Mouse (Mus musculus): ENCODE data around the gene Serpinb9. TPM values are rescaled to one million over a fixed set of nuclear protein-coding genes. Genes with fewer than 3 reads are reported as not detected.

Gene Serpinb9
- total RNA-seq (2021) (10 to 100 TPM; 19.0 to 19.4 TPM), polyA plus RNA-seq (2012; rRNA removed) (3.0 TPM in 2 replicates)
- long read RNA-seq, transcript Serpinb9-201 (7 exons, 3,397 nt): major isoform, 18 of 18 reads
- long read RNA-seq, partial matches to known transcripts: 0 of 18 reads
- long read RNA-seq, other reads (novel, unspliced or antisense): 0 of 18 reads

DNA sequence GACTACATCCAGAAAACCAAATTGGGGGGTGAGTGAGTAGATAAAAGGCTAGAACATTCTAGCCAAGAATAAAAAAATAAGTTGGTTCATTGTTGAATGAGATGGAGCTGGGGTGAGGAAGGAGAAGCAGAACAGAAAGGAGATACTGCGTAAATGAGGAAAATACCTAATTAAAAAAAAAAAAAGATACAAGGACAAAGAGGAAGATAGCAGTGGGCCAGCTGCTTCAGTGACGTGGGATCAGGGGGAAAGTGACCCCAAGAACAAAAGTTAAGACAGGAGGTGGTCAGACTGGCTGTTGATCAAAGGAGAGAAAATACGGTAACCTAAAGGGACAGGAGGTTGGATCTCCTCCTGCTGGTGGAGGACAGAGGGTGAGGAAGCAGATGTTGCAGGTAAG lies at the start of gene Serpinb9:
Gene Serpinb9, plus strand, starts transcription at position 301 of the 400 bp plus-strand sequence.
- DNase-seq: no peak

DNA sequence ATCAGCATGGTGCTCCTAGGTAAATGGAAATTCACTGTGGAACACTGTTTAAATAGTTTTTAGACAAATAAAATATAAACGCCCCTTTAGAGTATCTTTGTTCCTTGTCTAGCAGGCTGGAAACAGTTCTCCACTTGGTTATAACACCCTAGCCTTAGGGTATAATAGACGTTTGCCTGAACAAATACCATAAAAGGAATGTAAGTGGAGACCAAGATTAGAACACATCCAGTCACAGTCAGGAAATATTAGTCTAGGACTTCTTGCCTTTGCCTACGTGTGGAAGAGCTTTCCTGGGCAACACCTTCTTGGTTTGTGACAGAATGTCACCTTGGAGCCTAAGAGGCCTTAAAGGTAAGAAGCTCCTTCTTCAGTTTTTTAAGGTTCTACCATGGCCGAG lies 46.5 kb upstream of the Serpinb9 start:
- DNase-seq: no peak

DNA sequence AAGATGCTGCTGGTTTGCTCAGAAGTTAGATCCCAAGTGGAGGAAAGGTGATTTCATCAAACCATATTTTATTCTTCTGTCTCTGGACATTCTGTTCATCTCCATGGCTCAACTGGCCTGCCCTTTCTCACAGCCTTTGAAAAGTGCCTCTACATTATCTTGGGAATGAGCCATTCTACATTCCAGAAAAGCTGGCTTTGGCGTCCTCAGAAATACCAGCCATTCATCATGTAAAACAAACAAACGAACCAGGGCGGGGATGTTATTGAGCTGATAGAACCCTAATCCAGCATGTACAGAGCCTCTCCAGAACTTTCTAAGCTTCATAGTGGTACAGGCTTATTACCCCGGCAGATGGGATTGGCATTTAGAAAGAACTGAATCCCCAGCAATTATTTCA lies 45.1 kb upstream of the Serpinb9 start:
- DNase-seq: peak; percentile 42

DNA sequence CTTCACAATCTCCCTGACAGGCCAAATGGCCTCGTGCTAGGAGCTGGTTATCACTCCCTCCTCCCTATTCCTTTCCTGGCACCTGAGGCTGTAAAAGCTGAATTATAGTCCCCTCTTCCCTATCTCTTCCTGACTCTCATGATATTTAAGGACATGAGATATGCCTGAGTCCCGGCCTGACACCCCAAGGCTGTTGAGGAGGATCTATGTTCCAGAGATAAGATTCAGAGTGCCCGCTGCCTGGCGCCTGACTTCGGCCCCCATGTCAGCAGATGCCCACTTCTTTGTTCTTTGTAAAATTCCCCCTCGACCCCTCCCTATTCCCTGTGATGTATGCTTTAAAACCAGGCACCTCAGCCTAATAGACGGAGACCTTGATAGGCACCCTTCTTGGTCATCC lies 44.5 kb upstream of the Serpinb9 start:
- peak; percentile 77 for DNase-seq

DNA sequence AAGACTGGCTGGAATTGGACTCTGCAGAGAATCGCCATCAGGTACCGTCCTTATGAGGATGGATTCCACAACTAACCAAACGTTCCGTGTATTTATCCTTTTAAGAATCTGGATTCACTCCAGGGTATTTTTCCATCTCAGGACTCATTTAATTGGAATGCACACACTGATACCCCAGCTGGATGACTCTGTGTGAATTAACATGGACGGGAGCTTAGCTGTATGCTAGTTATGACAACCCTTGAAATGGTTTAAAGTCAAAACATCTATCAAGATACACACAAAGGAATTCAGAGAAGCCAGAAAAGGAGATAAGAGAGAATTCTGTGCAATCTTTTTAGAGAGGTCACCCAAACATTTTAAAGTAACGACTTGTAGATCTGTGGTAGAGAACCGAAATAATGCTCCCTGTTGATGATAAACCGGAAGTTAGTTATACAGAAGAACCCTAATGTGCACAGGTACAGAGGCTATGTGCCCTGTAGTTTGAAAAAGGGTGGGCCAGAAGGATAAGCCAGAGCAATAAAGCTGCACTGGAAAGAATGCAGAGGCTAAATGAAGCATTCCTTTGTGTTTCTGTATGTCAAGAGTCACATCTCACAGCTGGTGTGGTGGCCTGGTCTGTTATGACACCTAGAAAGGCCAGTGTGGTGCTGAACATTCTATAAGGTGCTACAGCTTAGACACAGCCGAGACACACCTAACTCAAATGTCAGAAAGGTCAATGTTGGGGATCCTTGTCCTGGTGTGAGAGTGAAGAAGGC lies 38.9 kb upstream of the Serpinb9 start:
- DNase-seq: no peak

DNA sequence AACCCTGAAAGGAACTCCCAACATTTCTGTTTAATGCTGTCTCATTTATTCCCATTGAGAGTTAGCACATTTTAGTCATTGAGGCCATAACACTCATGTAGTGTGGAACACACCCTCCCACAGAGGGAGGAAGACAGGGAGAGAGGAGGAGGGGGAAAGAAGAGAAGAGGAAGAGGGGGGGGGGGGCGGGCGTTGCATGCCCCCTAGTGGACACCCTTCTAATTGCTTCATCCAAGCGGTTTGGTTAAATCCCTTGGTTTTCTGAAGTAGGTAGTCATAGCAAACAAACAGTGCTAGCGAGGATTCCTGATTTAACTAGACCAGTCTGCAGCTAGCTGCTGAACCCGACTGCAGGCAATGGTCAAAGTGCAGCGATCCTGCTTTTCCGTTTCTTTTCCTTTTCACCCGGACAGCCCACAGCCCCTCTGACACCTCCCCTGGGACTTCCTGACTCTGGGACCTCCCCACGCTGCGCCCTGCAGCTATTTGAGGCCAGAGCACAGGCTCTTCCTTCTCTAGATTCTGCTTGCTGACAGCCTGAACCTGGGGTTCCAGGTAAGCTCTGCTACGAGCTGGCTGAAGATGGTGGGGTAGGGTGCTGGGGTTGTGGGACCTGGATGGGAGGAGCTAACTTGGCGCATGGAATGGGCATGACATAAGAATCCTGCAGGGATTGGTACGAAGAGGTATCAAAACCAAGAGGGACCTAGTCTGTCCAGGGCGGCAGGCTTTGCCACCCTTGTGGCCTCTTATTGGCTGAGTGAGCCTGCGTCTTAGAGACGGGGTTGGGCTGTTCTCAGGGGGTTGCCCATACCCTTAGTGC lies 37.9 kb upstream of the Serpinb9 start, which contains the start of gene Serpinb6b:
Gene Serpinb6b, plus strand, starts transcription at position 221 of the 823 bp plus-strand sequence.
- DNase-seq: peak; percentile 79

DNA sequence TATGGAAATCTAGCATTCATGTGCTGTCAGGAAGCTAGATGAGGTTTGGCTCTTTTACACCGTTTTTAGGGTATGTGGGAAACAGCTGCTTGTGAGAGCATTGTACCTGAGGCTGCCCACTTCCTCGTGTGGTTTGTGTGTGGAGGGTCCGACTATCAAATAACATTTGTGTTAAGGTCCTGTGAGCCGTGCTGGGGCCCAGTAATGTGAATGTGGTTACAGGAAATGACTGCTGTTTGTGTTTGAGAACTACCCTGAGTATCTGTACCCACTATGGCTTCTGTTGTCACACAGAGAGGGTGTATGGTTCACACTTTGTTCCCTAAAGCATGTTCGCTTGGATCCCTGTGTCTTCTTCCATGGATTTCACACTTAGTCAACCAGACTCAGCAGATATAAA lies 36.9 kb upstream of the Serpinb9 start:
- DNase-seq: peak; percentile 32

DNA sequence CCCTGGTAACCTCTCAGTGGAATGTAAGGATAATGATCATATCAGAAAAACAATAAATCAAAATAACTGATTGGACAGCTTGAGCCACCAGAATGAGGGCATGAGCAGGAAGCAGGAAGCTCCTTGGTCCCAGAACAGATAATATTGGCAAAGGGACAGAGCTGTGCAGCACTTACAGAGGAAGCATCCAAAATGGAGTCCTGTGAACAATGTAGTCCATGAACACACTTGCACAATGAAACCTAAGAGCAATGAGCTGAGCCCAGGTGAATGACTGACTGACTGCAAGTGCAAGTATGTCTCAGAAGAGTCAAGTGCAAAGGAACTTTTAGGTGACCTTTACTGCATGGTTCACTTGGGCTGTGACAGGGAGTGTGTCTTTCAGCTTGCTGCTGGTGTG lies 35.8 kb upstream of the Serpinb9 start:
- DNase-seq: no peak

DNA sequence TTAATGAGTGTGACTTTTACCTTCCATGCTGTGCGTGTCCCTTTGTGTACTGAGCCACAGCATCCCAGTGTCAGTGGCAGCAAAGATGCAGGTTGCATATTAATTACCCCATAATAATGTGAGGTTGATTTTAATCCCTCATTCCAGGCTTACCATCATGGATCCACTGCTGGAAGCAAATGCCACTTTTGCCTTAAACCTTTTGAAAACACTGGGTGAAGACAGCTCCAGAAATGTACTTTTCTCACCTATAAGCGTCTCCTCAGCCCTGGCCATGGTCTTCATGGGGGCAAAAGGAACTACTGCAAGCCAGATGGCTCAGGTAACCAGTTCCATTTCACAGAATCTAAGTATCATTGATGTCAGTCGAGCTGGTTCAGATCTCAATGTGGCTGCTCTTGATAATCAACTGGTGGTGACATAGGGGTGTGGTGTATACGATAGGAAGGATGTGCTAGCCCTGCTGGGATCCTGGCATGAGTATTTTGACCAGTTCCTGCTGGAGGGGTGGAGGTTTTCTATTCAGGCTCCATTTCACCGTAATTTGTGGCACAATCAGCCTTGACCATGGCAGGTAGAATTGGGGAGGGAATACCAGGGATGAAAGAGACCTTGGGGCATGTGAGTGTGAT lies 34.6 kb upstream of the Serpinb9 start:
- DNase-seq: no peak

DNA sequence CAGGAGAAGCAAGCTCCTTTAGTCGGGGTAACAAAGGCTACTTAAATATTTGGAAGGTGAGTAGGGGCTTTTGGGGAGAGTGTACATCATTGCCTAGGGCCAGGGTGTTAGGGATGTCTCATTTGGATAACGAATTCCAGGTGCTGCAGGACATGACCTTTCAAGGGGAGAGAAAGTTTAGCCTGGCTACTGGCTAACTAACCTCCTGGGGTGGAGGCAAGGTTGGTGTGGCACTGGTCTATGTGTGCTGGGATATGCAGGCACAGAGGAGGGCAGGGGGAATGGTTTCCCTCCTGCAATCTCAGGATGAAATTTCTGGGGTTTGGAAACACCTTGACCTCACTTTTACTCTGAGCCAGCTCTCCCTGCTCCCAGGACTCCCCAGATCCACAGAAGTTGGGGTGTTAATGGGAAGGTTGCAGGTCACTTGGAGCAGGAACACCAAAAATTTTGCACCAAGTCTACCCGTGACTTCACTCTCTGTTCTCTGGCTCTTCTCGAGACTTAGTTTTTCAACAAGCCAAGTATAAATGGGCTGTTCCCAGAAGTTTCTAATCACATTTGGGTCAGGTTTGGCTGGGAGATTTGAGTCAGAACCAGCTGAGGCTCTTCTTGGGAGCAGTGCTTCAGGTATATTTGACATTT lies 33.9 kb upstream of the Serpinb9 start:
- DNase-seq: no peak

DNA sequence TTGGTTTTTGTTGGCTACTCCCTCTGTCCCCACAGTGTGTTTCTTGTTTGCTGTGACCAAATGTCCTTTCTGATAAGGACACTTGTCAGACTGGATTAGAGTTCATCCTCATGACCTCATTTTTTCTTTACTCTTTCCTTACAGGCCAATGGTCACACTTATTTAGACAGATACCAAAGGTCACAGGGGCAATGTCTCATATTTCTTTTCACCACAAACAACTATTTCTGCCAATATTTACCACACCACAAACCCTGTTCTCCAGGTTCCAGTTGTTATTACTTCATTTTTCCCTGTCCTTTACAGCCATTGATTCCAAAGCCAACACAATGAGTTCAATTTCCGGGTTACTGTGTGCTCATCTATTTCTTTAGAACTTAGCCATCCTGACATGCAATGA lies 33.4 kb upstream of the Serpinb9 start:
- no peak for DNase-seq

DNA sequence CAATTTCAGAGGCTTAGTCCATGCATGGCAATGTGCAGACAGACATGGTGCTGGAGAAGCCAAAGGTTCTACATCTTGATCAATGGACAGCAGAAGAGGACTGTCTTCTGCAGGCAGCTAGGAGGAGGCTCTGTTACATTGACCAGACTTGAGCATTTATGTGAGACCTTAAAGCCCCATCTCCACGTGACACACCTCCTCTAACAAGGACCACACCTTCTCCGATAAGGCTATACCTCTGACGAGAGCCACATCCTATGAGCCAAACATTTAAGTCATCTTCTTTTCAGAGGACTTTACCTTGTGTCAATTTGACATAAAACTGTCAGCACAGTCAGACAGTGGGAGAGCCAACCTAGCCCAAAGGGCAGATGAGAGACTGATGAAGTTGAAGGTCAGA lies 32.3 kb upstream of the Serpinb9 start:
- DNase-seq: no peak

DNA sequence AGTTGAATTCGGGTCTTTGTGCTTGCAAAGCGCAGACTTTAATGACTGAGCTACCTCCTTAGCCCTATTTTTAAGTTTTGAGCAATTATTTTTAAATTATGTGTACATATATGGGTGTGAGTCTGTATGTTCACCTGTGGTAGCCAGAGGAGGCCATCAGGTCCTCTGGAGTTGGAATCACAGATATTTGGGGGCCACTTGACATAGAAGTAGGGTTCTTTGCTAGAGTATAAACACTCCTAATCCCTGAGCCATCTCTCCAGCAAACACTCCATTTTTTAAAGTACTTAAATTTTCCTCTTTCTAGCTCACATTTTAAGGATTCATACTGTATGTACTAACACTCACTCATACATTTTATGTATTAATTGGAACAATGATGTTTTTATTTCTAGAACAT lies 28.8 kb upstream of the Serpinb9 start:
- DNase-seq: no peak

DNA sequence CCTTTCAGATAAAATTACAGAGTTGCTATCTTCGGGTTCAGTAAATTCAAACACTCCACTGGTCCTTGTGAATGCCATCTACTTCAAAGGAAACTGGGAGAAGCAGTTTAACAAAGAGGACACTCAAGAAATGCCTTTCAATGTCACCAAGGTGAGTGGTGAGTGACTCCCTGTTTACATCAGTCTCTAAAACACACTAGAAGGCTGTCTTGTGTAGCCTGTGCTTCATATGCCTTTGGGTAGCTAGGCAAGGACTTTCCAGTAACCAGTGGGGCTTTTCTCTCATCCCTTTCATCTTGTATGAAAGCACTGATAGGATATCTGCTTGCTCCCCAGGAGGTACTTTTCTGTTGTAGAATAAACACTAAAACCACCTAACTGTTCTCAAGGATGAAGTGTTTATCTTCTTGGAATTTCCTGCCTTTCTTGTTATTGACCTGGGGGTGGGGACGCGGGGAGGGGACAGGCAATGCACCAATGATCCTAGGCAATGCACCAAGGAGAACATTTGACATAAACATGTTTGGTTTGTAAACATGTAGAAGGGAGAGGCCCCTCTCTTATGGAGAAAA lies 28.1 kb upstream of the Serpinb9 start:
- DNase-seq: no peak

DNA sequence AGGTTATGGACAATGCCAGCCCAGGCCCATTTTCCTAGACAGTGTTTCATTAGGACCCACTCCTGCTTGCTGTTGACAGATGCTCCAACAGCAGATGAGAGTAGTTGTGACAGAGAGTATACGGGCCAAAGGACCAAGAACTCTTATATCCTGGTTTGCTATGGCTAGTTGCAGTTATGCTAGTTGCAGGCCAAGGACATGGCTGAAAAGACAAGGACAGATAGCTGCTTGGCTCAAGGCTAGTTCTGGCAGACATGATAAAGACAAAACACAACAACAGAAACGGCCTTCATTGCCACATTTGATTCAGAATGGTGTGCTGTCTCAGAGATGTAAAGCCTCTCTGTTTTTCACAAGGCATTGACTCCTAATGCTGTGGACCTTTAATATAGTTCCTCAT lies 27.3 kb upstream of the Serpinb9 start:
- DNase-seq: peak; percentile 78

DNA sequence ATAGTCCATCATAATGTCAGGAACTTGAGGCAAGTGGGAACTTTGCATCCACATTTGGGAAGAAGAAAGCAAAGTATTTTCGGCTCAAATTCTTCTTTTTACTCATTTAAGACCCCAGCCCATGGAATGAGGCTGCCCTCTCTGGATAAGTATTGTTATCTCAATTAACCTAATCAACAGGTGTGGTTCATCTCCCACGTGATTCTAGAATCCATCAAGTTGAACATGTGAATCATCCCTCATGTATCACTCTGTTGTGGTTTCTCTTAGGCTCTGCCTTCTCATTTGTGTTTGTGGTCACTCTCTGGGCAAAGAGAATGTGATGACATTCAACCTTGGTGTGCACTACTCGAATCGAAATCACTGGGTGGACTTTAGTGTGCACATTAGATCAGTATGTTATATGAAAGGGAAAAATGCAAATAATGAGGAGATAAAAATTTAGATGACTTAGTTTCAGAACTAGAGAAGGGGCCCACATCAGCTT lies 20.5 kb upstream of the Serpinb9 start:
- DNase-seq: no peak

DNA sequence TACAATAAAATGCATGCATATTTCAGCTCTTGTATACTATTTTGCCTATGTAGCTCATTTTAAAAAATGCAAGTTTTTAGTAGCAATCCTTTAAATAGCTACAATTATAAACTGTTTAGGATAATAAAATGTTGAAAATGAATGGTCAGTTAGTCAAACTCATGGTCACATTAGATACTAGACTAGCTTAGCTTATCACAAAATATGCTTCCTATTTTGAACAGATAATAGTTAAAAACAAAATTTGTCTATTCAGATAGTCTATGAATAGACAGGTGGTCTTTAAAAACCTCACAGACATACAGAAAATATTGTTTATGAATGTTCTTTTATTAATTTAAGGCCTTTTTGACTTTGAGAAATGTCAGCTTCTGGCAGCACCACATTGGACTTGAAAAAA lies 16.8 kb upstream of the Serpinb9 start:
- DNase-seq: no peak

DNA sequence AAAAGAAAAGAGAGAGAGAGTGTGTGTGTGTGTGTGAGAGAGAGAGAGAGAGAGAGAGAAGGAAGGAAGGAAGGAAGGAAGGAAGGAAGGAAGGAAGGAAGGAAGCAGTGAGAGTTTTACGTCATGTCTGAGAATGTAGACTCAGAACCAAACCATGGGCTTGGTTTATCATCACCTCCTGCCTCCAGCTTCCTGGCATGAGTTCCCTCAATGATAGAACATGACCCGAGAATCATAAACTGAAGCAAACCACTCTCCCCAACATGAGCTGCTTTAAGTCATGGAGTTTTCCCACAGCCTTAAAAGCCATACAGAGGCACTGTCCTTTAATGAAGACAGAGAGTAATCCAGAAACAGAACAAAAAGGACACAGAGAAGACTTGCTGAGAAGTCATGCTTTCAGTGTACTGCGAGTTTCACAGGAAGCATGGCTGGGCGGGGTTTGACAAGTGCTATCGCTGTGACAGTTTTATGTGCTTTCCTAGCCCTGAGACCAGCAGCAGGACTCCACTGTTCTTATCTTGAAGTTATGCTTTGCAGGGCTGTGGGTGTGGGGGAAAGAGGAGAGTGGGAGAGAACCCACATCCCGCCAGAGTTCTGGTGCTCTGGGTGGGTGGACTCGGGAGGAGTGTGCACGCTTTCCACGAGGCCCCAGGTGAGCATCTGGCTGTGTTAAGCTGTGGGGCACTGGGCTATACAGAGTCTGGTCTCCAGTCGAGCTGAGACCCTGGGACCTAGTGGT lies 9.7 kb upstream of the Serpinb9 start:
- peak; percentile 61 for DNase-seq

DNA sequence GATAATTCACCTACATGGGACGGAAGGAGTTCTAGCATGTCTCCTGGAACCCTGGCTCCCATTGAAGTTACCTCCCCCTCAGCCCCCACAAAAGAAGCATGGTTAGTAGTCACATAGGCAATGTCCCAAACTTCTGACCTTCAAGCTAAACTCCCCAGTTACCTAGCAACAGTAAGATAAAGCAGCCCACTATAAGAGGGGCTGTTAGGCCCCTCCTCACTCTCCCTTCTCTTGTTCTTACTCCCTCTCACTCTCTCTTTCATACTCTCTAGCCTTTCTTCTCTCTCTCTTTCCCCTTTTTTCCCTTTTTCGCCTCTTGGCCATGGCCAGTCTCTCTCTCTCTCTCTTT lies 9.2 kb upstream of the Serpinb9 start:
- no peak for DNase-seq

DNA sequence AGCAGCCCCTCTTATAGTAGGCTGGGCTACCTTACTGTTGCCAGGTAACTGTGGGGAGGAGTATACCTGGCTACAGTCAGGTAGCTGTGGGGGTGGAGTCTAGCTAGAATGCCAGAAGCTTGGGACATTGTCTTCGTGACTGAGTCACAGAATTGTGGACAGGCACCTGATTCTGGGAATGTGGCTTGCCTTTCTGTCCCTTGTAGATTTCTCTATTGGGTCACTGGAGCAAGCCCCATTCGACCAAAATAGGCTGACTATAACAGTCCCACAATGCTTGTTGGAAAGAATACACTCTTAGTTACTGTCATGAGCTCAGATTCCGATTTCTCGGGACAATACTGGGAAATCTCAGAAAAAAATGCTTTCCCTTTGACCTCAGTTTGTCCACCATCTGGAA lies 8.0 kb upstream of the Serpinb9 start:
- peak; percentile 38 for DNase-seq

DNA sequence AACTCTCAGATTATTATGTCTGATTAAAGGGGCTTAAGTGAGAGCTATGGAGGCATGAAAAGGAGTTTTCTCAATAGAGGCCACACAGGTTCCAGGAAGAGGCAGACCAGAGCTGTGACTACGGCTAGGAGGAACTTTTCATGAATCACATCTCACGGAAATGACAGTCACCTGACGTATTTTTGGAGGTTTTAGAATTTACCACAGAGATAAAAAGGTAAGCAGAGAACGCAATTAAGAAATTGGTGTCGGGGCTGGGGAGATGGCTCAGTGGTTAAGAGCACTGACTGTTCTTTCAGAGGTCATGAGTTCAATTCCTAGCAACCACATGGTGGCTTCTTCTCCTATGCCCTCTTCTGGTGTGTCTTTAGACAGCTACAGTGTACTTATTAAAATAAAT lies 1.7 kb upstream of the Serpinb9 start:
- no peak for DNase-seq
